Comparison of ENCODE assay signal across 15 mouse cellular contexts in the genomic region with DNA sequence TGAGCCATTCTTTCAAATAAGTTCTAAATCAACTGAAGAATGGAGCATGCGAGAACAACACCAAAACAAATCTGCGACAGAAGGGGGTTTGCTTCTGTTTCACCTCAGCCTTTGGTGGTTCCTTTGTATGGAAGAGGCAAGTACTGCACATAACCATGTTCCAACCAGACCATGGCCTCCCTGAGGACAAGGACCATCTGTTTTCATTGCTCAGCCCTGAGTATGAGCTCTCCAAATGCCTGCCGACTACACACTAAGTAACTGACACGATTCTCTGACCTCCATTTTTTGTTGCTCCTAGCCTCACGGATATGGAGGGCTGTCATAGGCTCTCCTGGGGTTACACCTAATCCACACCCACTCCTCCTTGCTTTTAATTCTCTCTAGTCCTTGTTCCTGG. TPM values are rescaled to one million over a fixed set of nuclear protein-coding genes. Genes with fewer than 3 reads are reported as not detected.
DNase-seq lines count a peak whose midpoint lies in the region; TF ChIP-seq lines count a peak whose summit lies in the region.
"Had no signal": no experiment of that assay in that cellular context is flagged by ENCODE, and none has a peak within 500 bp of the region (broad histone marks: within the 10 kb centered on the region; RNA-seq: fewer than 3 reads in every experiment).

No protein-coding gene starts in this region.

- H3K4me1 ChIP-seq in cerebellum, adult 2 months (ENCODE audit: control insufficient read depth, insufficient read depth, low read length) = peaks cover 7% of the 10 kb centered on the region
- H3K4me1 ChIP-seq in midbrain, embryonic 10.5 days = no peaks in the 10 kb centered on the region
- H3K4me1 ChIP-seq: embryonic facial prominence, embryonic 12.5 days; forebrain, embryonic 13.5 days; forebrain, embryonic 15.5 days had no signal

- no peaks in the 10 kb centered on the region for H3K36me3 ChIP-seq in midbrain, embryonic 10.5 days
- H3K36me3 ChIP-seq: embryonic facial prominence, embryonic 10.5 days; embryonic facial prominence, embryonic 12.5 days; forebrain, embryonic 15.5 days had no signal

- no peaks in the 10 kb centered on the region for H3K9me3 ChIP-seq in midbrain, embryonic 10.5 days (replicated peaks)
- H3K9me3 ChIP-seq: embryonic facial prominence, embryonic 10.5 days; embryonic facial prominence, embryonic 12.5 days; forebrain, embryonic 13.5 days; forebrain, embryonic 15.5 days had no signal

- no peak for TF ChIP-seq CTCF in cerebellum, adult 2 months (IDR thresholded peaks at IDR 0.05; ENCODE audit: borderline replicate concordance, insufficient read depth, low read depth, low read length)

- 32% methylated on average over 5 of the region's 5 CpGs for WGBS in cerebellum, adult 2 months
- WGBS in midbrain, embryonic 10.5 days = 88% methylated on average over 5 of the region's 5 CpGs

- TF ChIP-seq POLR2A in cerebellum, adult 2 months (IDR thresholded peaks at IDR 0.05; ENCODE audit: borderline replicate concordance, insufficient read depth, low read length) = no peak

- H3K27ac ChIP-seq in cerebellum, adult 2 months (ENCODE audit: insufficient read depth, low read length) = no peak overlapping the region
- H3K27ac ChIP-seq in midbrain, embryonic 10.5 days (replicated peaks) = no peak overlapping the region
- H3K27ac ChIP-seq: embryonic facial prominence, embryonic 10.5 days; embryonic facial prominence, embryonic 12.5 days; forebrain, embryonic 13.5 days; forebrain, embryonic 15.5 days had no signal

- no peak overlapping the region for H3K4me3 ChIP-seq in cerebellum, adult 2 months (replicated peaks; ENCODE audit: insufficient read depth, low read depth, low read length)
- H3K4me3 ChIP-seq in midbrain, embryonic 10.5 days = no peak overlapping the region
- H3K4me3 ChIP-seq: embryonic facial prominence, embryonic 10.5 days; embryonic facial prominence, embryonic 12.5 days; forebrain, embryonic 13.5 days; forebrain, embryonic 15.5 days had no signal

- H3K27me3 ChIP-seq in cerebellum, adult 2 months (ENCODE audit: control insufficient read depth, insufficient read depth, low read length) = no peaks in the 10 kb centered on the region
- no peaks in the 10 kb centered on the region for H3K27me3 ChIP-seq in midbrain, embryonic 10.5 days (ENCODE audit: low read depth, poor library complexity, severe bottlenecking)
- H3K27me3 ChIP-seq: embryonic facial prominence, embryonic 12.5 days; forebrain, embryonic 13.5 days; forebrain, embryonic 15.5 days had no signal

- peak; percentile 40 to 60 for DNase-seq in cerebellum, adult 2 months
- no peak for DNase-seq in cerebellum, adult 8-10 months
- DNase-seq in cerebellum, adult 9-11 months = peak; percentile 40
- no peak for DNase-seq in cerebellum, postnatal 4 days (ENCODE audit: low spot score in 2 of 2)
- peak; percentile 24 to 45 for DNase-seq in cerebellum, postnatal 25 days
- no peak for DNase-seq in retina, embryonic 14.5 days (ENCODE audit: low spot score)
- DNase-seq in midbrain, embryonic 10.5 days (ENCODE audit: low spot score) = no peak
- DNase-seq: adrenal gland, adult 2 months; adrenal gland, postnatal 10 days; adrenal gland, postnatal 25 days; forebrain, postnatal 0 days had no signal

RNA-seq across cellular contexts. Expression of a gene that starts 29.4 kb away (rescaled TPM):
- polyA plus RNA-seq in cerebellum, adult 2 months (2012; rRNA removed) = 23.4 and 24.2 TPM in 2 replicates
- 1.3 TPM in 2 replicates for polyA plus RNA-seq in midbrain, embryonic 10.5 days (2016; fragmentation: Nextera tagmentation; extraction: Ambion mirVana)

Comparison
In these comparisons a context has a peak if more than half of its experiments do, and no peak if none do; other contexts are left out.
1. DNase-seq: peak in cerebellum, adult 2 months (2 of 2), cerebellum, adult 9-11 months (single experiment) and cerebellum, postnatal 25 days (2 of 2); none in cerebellum, adult 8-10 months (single experiment), cerebellum, postnatal 4 days (0 of 2), retina, embryonic 14.5 days (single experiment) and midbrain, embryonic 10.5 days (single experiment).
2. RNA of a gene that starts 29.4 kb away (polyA plus RNA-seq): 23.4 to 24.2 TPM in cerebellum, adult 2 months; 1.3 TPM in midbrain, embryonic 10.5 days; every median in the first group is over 10 times any median in the second.